Mouse (Mus musculus) fibroblast of lung, adult 2 months (primary cell): Measurements from ENCODE around the gene Fabp2.

Experiments
- DNase-seq: peaks from one replicate; pipeline ENCODE4 v3.0.0-alpha.2; 2011; ENCODE audit warnings: low read depth

Fabp2 gene

GRCm38 (mm10) chr3:122894772-122895171 lies at the start of gene Fabp2:
TSS of gene Fabp2 (plus strand) at chr3:122895072.
- DNase-seq = no peak

GRCm38 (mm10) chr3:122848410-122849034 lies 46.4 kb upstream of the Fabp2 start:
- no peak for DNase-seq

- no peak for DNase-seq
Observed at GRCm38 (mm10) chr3:122855149-122855548, 39.7 kb upstream of the Fabp2 start.

- DNase-seq = peak; percentile 7
Observed at GRCm38 (mm10) chr3:122859829-122860228, 35.0 kb upstream of the Fabp2 start.

GRCm38 (mm10) chr3:122860573-122861498 lies 34.0 kb upstream of the Fabp2 start:
- no peak for DNase-seq

- DNase-seq = no peak
Observed at GRCm38 (mm10) chr3:122865092-122865491, 29.8 kb upstream of the Fabp2 start.

- no peak for DNase-seq
Observed at GRCm38 (mm10) chr3:122868270-122868669, 26.6 kb upstream of the Fabp2 start.

- no peak for DNase-seq
Observed at GRCm38 (mm10) chr3:122871596-122871995, 23.3 kb upstream of the Fabp2 start.

- no peak for DNase-seq
Observed at GRCm38 (mm10) chr3:122876870-122877269, 18.0 kb upstream of the Fabp2 start.

- no peak for DNase-seq
Observed at GRCm38 (mm10) chr3:122877543-122877942, 17.3 kb upstream of the Fabp2 start.

GRCm38 (mm10) chr3:122878705-122879315 lies 16.1 kb upstream of the Fabp2 start:
- DNase-seq = no peak

- no peak for DNase-seq
Observed at GRCm38 (mm10) chr3:122887505-122888301, 7.2 kb upstream of the Fabp2 start.

GRCm38 (mm10) chr3:122888371-122888819 lies 6.5 kb upstream of the Fabp2 start:
- DNase-seq = peak; percentile 65

- no peak for DNase-seq
Observed at GRCm38 (mm10) chr3:122895189-122895731, 388 bp downstream of the Fabp2 start.

GRCm38 (mm10) chr3:122898254-122898653 lies 3.4 kb downstream of the Fabp2 start:
- DNase-seq = no peak

GRCm38 (mm10) chr3:122903746-122904433 lies 9.0 kb downstream of the Fabp2 start:
- DNase-seq = no peak

- no peak for DNase-seq
Observed at GRCm38 (mm10) chr3:122907841-122908240, 13.0 kb downstream of the Fabp2 start.

- no peak for DNase-seq
Observed at GRCm38 (mm10) chr3:122915493-122915892, 20.6 kb downstream of the Fabp2 start.

GRCm38 (mm10) chr3:122916191-122916680 lies 21.4 kb downstream of the Fabp2 start:
- no peak for DNase-seq

GRCm38 (mm10) chr3:122918672-122919071 lies 23.8 kb downstream of the Fabp2 start:
- no peak for DNase-seq

- DNase-seq = no peak
Observed at GRCm38 (mm10) chr3:122919260-122919659, 24.4 kb downstream of the Fabp2 start, which contains the start of gene Gm10959. TSS of gene Gm10959 (minus strand) at chr3:122919360.
